Mouse (Mus musculus): Measurements from ENCODE around the gene Rhobtb3.

DNA sequence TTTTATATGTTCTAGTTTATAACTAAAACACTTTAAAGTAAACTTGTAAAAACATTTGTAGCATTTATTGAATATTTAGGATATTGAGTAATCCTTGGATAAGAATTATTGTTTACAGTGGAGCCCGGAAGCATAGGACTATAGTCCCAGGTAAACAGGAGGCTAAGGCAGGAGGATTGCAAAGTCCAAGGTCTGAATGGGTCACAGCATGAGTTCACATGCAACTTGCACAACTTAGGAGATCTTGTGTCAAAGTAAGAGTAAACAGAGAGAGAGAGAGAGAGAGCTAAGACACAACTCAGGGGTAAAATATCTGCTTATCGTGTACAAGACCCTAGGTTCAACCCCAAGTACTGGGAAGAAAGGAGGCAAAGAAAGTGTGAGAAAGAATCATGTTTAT is 32.9 kb upstream of the Rhobtb3 start:
- no peak for TF ChIP-seq POLR2A (IDR thresholded peaks at IDR 0.05; ENCODE audit: extremely low read depth, insufficient read depth, low read length)
- no peak for TF ChIP-seq CTCF (IDR thresholded peaks at IDR 0.05; ENCODE audit: low read depth, low read length)
